Mouse (Mus musculus) small intestine, adult 2 months (tissue): Measurements from ENCODE around the gene Cdc14a.

Experiments
- CTCF ChIP-seq: fragments of 200-500 bp; IDR thresholded peaks from 2 replicates; pipeline ENCODE4 v1.5.1; 2012; ENCODE audit warnings: low read depth, mild to moderate bottlenecking, control low read depth, inconsistent platforms, low read length, moderate library complexity, mixed read lengths; ENCODE audit not compliant: insufficient replicate concordance, insufficient read length; ENCODE audit errors: extremely low read depth
- POLR2A ChIP-seq: fragments of 200-500 bp; IDR thresholded peaks from 2 replicates; pipeline ENCODE4 v1.6.1; 2012; ENCODE audit warnings: low read depth, mild to moderate bottlenecking, control low read depth, inconsistent platforms, low read length, moderate library complexity

DNA sequence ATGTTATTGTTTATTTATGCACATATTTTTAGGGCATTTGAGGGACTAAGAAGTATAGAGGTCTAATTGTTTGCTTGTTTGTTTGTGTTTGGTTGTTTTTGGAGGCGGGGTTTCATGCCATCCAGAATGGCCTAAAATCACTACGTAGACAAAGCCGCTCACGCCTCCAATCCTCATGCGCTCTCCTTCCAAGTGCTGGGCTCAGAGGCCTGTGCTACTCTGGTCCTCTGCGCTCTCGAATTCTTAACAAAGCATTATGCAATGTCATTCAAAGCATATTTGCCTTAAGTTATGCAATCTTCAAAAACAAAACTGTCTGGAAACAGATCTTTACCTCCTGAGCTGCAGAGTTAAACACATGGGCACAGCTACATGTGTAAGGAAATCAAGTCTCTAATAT is 121.3 kb downstream of the Cdc14a start:
- TF ChIP-seq CTCF (no peak), POLR2A (no peak)
